Mouse (Mus musculus): ENCODE measurements around the gene Slc4a5.
A peak's percentile ranks its signal among the peaks of the same experiment; 100 is the strongest.

DNA sequence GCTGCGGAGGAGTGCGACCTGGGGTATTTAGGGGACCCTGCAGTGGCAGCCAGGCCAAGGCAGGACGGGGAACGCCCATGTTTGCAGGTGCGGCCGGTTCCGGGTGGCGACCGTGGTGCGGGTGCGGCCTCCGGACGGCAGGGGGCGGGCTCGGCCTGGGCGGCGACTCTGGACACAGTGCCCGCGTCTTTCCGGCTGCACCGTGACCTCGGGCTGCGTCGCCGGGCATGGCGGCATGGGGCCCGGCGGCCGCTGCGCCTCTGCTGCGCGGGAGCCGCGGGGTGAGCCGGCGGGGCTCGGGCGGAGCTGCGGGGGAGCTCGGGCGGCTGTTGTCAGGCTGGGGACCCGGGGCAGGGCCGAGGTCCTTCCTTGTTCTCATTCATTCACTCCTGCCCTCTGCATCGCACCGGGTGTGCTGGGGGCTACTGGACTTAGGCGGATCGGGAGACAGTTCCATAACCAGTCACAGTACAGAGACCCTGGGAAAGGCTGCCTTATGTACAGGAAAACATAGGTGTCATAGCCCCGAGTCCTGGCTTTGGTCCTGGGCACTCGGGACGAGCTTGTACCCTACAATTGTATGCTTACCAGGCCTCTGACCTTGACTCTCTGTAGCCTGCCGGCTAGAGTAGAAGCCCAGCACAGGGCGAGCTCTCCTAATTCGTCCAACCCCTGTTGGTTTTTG, 129.8 kb downstream of the Slc4a5 start:
- peak; percentile 84 for TF ChIP-seq CTCF (IDR thresholded peaks at IDR 0.05)
- TF ChIP-seq EP300 (IDR thresholded peaks at IDR 0.05), result no peak
